Mouse (Mus musculus): Measurements from ENCODE around the gene Robo4. TPM values are rescaled to one million over a fixed set of nuclear protein-coding genes. Genes with fewer than 3 reads are reported as not detected.

Gene Robo4
- polyA plus RNA-seq, 1 experiment from 2014 or later = 6.6 TPM

DNA sequence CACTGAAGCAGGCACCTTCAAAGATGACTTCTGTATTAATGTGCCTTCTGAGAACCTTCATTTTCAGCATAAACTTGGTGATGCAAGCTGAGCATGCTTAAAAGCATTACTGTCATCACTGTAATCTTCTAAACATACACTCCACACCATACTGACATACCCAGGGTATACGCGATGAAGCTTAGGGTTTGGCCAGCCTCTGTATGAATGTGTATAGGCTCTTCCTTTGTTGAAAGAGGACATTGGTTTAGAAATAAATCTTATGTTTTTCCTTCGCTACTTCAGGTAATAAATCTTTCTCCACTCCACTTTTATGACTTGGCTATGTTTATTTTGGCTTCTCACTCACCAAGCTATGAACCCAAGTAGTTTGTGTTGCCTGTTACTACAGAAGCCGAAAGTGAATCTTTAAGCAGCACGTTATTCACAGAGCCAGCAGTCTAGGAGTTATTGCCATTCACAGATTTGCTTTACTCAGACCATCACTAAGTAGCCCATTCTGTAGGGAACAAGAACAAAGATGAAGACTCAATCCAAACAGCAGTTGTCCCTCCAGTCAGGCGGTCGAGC, 30.4 kb upstream of the Robo4 start:
- Histone ChIP-seq H3K27me3 (replicated peaks; ENCODE audit: low read depth, poor library complexity, severe bottlenecking) (no peaks in the 10 kb centered on the region), H3K9me3 (no peaks in the 10 kb centered on the region), H3K27ac (replicated peaks) (no peak overlapping the region), H3K4me3 (no peak overlapping the region), H3K4me1 (no peaks in the 10 kb centered on the region), H3K36me3 (replicated peaks) (no peaks in the 10 kb centered on the region)
- DNase-seq (ENCODE audit: low spot score) = no peak
- 89% methylated on average over 7 of the region's 7 CpGs for WGBS

DNA sequence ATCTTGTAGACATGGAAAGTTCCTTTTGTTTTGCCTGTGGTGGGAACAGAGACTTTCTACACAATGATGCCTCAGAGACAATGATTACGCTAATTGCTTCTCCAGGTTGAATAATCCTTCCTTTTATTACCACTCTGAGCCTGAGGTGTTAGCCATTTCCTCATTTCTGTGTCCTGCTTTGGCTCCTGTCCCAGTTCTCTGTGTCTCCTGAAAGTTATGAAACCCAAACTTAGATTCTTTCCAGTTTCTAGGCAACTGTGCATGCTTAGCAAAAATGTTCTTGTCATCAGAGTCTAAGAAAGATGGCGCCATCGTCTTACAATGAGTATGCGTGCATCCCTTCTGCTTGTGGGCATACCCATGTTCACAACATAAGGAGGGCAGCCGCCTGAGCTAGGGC, 26.0 kb upstream of the Robo4 start:
- DNase-seq (ENCODE audit: low spot score) = no peak
- WGBS = 90% methylated on average over 5 of the region's 5 CpGs
- no peaks in the 10 kb centered on the region for H3K27me3 ChIP-seq (replicated peaks; ENCODE audit: low read depth, poor library complexity, severe bottlenecking)
- no peaks in the 10 kb centered on the region for H3K9me3 ChIP-seq
- H3K4me3 ChIP-seq = no peak overlapping the region
- no peaks in the 10 kb centered on the region for H3K36me3 ChIP-seq (replicated peaks)
- H3K27ac ChIP-seq (replicated peaks) = no peak overlapping the region
- H3K4me1 ChIP-seq = no peaks in the 10 kb centered on the region

DNA sequence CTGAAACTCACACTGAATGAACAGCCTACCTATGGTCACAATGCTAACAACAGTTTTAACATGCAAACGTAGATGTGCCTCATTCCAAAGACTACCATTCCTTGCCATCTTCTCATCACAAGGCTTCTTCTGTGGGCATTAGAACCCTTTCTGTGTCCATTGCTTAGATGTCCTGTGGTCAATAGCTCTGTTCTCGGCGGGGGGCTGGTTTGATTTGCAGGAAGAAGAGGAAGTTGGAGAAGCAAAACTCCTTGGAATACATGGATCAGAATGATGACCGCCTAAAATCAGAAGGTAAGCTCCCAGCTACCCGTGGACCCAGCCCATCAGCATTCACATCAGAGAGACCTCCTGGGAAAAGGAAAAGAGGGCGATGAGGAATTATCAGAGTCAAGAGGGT, 18.5 kb upstream of the Robo4 start:
- DNase-seq (ENCODE audit: low spot score) = no peak
- Histone ChIP-seq H3K4me3 (no peak overlapping the region), H3K36me3 (replicated peaks) (no peaks in the 10 kb centered on the region), H3K4me1 (peaks cover 10% of the 10 kb centered on the region), H3K27ac (replicated peaks) (no peak overlapping the region), H3K9me3 (no peaks in the 10 kb centered on the region), H3K27me3 (replicated peaks; ENCODE audit: low read depth, poor library complexity, severe bottlenecking) (peaks cover 57% of the 10 kb centered on the region)
- WGBS = 91% methylated on average over 6 of the region's 6 CpGs

DNA sequence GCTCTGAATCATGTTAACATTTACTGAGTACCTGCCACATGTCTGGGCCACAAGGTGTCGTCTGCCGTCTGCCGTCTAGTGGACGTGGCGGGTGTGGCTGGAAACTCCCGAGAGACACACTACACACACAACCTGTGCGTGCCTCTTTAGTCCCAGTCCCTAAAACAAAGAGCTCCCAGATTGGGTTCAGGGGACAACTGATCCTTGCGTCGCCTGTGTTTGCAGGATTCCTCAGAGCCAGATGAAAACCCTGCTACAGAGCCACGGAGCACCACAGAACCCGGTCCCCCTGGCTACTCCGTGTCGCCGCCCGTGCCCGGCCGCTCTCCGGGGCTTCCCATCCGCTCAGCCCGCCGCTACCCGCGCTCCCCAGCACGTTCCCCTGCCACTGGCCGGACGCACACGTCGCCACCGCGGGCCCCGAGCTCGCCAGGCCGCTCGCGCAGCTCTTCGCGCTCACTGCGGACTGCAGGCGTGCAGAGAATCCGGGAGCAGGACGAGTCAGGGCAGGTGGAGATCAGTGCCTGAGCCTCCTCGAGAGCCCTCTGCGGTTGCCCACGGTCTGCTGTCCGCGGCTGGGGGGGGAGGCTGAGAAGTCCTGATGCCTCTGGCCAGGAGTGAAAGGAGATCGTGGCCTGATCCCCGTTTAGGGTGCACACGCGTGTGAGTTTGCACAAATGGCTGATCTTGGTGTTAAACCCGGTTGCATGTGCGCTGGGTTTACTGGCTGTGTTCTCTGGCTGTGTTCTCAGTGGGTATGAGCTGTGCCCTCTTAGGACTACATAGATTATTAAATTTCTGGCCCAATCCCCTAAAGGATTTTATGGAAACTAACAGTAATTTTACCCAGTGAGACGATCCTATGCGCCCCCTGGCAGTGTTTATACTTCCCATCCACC, 17.2 kb upstream of the Robo4 start:
- 9% methylated on average over 54 of the region's 54 CpGs for WGBS
- Histone ChIP-seq H3K36me3 (replicated peaks) (no peaks in the 10 kb centered on the region), H3K27ac (replicated peaks) (peak overlapping the region; percentile 81)

DNA sequence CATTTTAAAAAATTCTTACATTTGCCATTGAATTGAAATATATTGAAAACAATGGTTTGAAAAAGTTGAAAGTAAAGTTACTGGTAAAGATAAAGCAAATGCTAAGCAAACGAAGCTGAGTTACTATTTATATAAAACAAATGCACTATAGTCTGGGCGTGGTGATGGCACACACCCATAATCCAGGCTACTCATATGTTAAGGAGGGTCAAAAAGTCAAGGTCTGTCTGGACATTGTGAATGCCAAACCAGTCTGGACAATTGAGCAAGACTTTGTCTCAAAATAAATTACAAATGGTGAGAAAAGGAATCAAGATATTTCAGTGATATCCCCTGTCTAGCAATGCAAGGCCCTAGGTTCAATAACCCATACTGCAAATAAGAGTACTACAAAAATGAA, 10.8 kb upstream of the Robo4 start:
- Histone ChIP-seq H3K9me3 (no peaks in the 10 kb centered on the region), H3K4me3 (no peak overlapping the region), H3K4me1 (no peaks in the 10 kb centered on the region), H3K27ac (replicated peaks) (no peak overlapping the region), H3K27me3 (replicated peaks; ENCODE audit: low read depth, poor library complexity, severe bottlenecking) (peaks cover 12% of the 10 kb centered on the region), H3K36me3 (replicated peaks) (no peaks in the 10 kb centered on the region)
- DNase-seq (ENCODE audit: low spot score) = no peak
- 84% methylated on average over 2 of the region's 2 CpGs for WGBS

More for the DNA sequence above, 17.2 kb upstream of the Robo4 start:
- Histone ChIP-seq H3K4me3 (peak overlapping the region; percentile 58), H3K4me1 (peaks cover 10% of the 10 kb centered on the region), H3K9me3 (no peaks in the 10 kb centered on the region), H3K27me3 (replicated peaks; ENCODE audit: low read depth, poor library complexity, severe bottlenecking) (peaks cover 57% of the 10 kb centered on the region)
- peak; percentile 79 for DNase-seq (ENCODE audit: low spot score)

DNA sequence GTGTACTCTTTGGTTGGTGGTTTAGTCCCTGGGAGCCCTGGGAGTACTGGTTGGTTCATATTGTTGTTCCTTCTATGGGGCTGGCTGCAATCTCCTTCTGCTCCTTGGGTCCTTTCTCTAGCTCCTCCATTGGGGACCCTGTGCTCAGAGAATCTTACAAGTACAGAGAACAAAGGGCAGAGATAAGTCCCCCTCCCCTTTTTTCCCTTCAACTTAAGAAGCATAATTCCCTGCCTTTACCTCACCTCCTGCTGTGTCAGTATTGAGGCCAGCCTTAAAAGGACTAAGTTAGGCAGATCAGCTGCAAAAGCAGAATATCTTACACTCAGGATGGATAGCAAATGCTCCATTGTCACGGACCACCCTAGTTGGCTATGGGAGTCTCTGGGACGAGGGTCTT, 9.6 kb upstream of the Robo4 start:
- no peak for DNase-seq (ENCODE audit: low spot score)
- no peak overlapping the region for H3K27ac ChIP-seq (replicated peaks)
- H3K27me3 ChIP-seq (replicated peaks; ENCODE audit: low read depth, poor library complexity, severe bottlenecking) = peaks cover 2% of the 10 kb centered on the region; the same call in 1 of the 2 replicates
- 75% methylated on average over 2 of the region's 2 CpGs for WGBS
- no peaks in the 10 kb centered on the region for H3K9me3 ChIP-seq
- H3K4me3 ChIP-seq = no peak overlapping the region
- no peaks in the 10 kb centered on the region for H3K36me3 ChIP-seq (replicated peaks)
- H3K4me1 ChIP-seq = no peaks in the 10 kb centered on the region

DNA sequence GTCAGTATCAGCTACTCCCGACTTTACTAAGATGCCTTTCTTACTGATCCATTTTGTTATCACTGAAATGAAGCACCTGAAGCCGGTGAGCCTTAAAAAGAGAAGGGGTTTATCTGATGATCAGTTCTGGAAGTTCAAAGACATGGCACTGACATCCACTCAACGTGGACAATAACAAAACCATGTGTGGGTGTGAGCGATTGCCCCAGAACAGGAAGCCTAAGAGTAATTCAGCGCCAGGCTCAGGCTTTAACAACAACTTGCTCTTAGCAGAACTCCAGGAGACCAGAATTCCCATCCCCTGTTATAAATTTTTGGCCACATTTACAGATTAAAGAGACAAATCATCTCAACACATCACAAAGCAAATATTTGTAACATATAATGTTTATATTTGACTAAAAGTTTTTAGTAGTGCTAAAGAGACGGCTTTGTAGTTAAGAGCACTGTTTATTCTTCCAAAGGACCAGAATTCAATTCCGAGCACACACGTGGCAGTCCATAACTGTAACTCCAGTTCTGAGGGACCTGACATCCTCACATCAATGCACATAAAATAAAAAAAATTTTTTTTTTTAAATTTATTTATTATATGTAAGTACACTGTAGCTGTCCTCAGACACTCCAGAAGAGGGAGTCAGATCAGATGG, 8.1 kb upstream of the Robo4 start:
- WGBS = 79% methylated on average over 8 of the region's 8 CpGs
- H3K27ac ChIP-seq (replicated peaks) = no peak overlapping the region
- no peak for DNase-seq (ENCODE audit: low spot score)
- H3K9me3 ChIP-seq = no peaks in the 10 kb centered on the region
- H3K27me3 ChIP-seq (replicated peaks; ENCODE audit: low read depth, poor library complexity, severe bottlenecking) = no peaks in the 10 kb centered on the region
- no peaks in the 10 kb centered on the region for H3K36me3 ChIP-seq (replicated peaks)
- H3K4me3 ChIP-seq = no peak overlapping the region
- no peaks in the 10 kb centered on the region for H3K4me1 ChIP-seq

DNA sequence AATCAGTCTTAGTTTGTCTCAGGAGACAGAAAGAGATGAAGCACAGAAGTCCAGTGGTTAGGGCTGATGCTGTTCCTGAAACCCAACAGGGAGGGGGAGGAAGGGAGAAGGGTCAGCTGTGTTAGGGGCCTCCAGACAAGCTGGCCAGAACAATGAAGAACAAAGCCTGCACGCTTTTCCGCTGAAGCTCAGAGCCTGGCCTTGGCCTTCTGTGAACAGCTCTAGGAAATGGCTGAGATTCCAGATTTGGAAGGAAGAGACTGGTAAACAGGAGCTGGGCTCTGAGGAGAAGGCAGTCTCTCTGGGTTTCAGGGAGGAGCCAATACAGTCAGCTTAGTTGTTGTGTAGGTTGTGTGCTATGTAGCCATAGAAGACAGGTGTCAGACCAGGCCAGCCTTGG, 1.1 kb upstream of the Robo4 start:
- 0 out of 2 replicates have a peak, but pooled peaks cover 2% of the 10 kb centered on the region for H3K4me1 ChIP-seq
- no peaks in the 10 kb centered on the region for H3K9me3 ChIP-seq
- no peak for DNase-seq (ENCODE audit: low spot score)
- H3K4me3 ChIP-seq = no peak overlapping the region
- no peaks in the 10 kb centered on the region for H3K36me3 ChIP-seq (replicated peaks)
- H3K27me3 ChIP-seq (replicated peaks; ENCODE audit: low read depth, poor library complexity, severe bottlenecking) = peaks cover 3% of the 10 kb centered on the region; the same call in 1 of the 2 replicates
- WGBS = 76% methylated on average over 2 of the region's 2 CpGs
- H3K27ac ChIP-seq (replicated peaks) = no peak overlapping the region

DNA sequence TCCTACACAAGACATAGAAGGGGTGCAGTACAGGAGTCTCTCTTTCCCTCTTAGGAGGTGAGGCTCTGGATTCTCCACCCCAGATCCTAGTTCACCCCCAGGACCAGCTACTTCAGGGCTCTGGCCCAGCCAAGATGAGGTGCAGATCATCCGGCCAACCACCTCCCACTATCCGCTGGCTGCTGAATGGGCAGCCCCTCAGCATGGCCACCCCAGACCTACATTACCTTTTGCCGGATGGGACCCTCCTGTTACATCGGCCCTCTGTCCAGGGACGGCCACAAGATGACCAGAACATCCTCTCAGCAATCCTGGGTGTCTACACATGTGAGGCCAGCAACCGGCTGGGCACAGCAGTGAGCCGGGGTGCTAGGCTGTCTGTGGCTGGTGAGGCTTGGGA, 804 bp downstream of the Robo4 start:
- H3K4me3 ChIP-seq = peak overlapping the region; percentile 23; the same call in 1 of the 2 replicates
- no peaks in the 10 kb centered on the region for H3K36me3 ChIP-seq (replicated peaks)
- peak overlapping the region; percentile 65; the same call in 1 of the 2 replicates for H3K27ac ChIP-seq (replicated peaks)
- no peaks in the 10 kb centered on the region for H3K9me3 ChIP-seq
- H3K27me3 ChIP-seq (replicated peaks; ENCODE audit: low read depth, poor library complexity, severe bottlenecking) = peaks cover 21% of the 10 kb centered on the region
- WGBS = 88% methylated on average over 7 of the region's 7 CpGs
- 0 out of 2 replicates have a peak, but pooled peaks cover 2% of the 10 kb centered on the region for H3K4me1 ChIP-seq
- DNase-seq (ENCODE audit: low spot score) = no peak

DNA sequence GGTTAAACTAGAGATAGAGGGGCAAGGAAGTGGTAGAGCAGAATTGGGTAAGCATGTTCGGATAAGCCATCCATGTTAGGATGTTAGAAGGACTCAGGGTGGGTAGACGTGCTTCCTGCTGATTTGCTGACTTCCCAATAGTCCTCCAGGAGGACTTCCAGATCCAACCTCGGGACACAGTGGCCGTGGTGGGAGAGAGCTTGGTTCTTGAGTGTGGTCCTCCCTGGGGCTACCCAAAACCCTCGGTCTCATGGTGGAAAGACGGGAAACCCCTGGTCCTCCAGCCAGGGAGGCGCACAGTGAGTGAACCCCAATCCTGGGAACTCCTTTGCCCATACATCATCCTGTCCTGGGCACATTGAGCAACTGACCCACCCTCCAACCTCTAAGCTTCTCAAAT, 1.3 kb downstream of the Robo4 start:
- H3K36me3 ChIP-seq (replicated peaks) = no peaks in the 10 kb centered on the region
- peak overlapping the region; percentile 23; the same call in 1 of the 2 replicates for H3K4me3 ChIP-seq
- 87% methylated on average over 7 of the region's 7 CpGs for WGBS

DNA sequence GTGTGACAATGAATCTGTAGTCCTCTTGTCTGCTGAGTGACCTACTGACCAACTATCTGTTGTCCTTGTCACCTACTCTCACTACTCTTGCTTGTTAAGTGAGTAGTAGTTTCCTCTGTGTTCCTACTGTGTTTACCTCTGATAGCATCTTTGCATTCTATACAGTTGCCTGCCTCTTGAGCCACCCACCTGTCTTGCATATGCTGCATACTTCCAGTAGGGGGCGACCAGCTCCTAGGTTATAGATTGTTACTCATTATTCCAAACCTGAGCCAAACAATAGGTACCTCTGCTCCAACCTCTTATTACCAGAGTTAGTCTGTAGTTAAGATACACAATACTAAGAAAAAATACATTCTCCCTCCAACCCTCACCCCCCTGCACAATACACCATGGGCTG, 4.7 kb downstream of the Robo4 start:
- Histone ChIP-seq H3K27me3 (replicated peaks; ENCODE audit: low read depth, poor library complexity, severe bottlenecking) (peaks cover 50% of the 10 kb centered on the region), H3K4me1 (peaks cover 5% of the 10 kb centered on the region), H3K27ac (replicated peaks) (no peak overlapping the region), H3K9me3 (no peaks in the 10 kb centered on the region), H3K4me3 (no peak overlapping the region), H3K36me3 (replicated peaks) (no peaks in the 10 kb centered on the region)
- 0% methylated on average over 1 of the region's 1 CpGs for WGBS
- DNase-seq (ENCODE audit: low spot score) = peak; percentile 31

More for the DNA sequence above, 1.3 kb downstream of the Robo4 start:
- no peak for DNase-seq (ENCODE audit: low spot score)
- no peak overlapping the region for H3K27ac ChIP-seq (replicated peaks)
- peaks cover 5% of the 10 kb centered on the region for H3K4me1 ChIP-seq
- peaks cover 27% of the 10 kb centered on the region for H3K27me3 ChIP-seq (replicated peaks; ENCODE audit: low read depth, poor library complexity, severe bottlenecking)
- H3K9me3 ChIP-seq = no peaks in the 10 kb centered on the region

DNA sequence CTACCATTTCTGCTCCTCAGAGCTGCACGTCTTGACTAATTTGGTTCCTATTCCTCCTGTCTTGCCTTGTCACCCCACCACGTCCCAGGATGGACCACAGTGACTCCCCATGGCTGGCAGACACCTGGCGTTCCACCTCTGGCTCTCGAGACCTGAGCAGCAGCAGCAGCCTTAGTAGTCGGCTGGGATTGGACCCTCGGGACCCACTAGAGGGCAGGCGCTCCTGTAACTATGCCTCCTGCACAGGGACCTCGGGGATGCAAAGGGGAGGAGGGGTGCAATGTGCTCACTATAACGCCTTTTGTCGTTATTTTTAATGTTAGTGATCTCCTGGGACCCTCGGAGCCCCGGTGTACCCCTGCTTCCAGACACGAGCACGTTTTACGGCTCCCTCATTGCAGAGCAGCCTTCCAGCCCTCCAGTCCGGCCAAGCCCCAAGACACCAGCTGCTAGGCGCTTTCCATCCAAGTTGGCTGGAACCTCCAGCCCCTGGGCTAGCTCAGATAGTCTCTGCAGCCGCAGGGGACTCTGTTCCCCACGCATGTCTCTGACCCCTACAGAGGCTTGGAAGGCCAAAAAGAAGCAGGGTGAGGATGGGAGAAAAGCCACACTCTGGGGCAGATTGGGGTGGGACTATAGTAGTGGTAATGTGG, 6.3 kb downstream of the Robo4 start:
- no peak overlapping the region for H3K27ac ChIP-seq (replicated peaks)
- peaks cover 50% of the 10 kb centered on the region for H3K27me3 ChIP-seq (replicated peaks; ENCODE audit: low read depth, poor library complexity, severe bottlenecking)
- peaks cover 5% of the 10 kb centered on the region for H3K4me1 ChIP-seq
- DNase-seq (ENCODE audit: low spot score) = peak; percentile 35
- H3K9me3 ChIP-seq = no peaks in the 10 kb centered on the region
- no peaks in the 10 kb centered on the region for H3K36me3 ChIP-seq (replicated peaks)
- 12% methylated on average over 19 of the region's 19 CpGs for WGBS
- peak overlapping the region; percentile 25 for H3K4me3 ChIP-seq
